Mouse (Mus musculus): Measurements from ENCODE around the gene Fgd3. TPM values are rescaled to one million over a fixed set of nuclear protein-coding genes. Genes with fewer than 3 reads are reported as not detected.

Gene Fgd3
- polyA plus RNA-seq, 1 experiment, result 0.37 TPM

DNA sequence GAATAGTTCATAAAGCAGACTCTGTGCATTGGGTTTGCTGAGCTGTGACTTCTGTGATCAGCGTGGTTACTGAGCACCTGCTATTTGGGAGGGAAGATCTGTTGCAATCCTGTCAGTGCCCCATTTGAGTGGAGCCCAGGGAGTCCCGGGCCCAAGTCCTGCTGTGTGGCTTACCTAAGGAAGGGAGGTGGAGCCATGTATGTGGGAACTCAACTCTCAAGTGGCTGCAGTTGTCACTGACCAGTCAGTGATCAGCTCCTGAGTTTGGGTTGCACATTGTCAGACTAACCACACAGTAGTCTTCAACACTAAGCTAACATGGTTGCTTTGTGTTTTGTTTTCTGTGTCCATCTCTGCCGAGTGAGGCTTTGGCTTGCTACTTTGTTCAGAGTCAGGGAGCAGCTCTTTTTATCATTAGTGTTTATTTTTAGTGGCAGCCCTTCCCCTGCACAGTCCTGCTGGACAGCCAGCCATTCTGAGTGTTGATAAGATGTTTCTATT is 40.8 kb upstream of the Fgd3 start:
- H3K4me3 ChIP-seq (ENCODE audit: low read depth, low read length), result no peak overlapping the region
- TF ChIP-seq EP300 (IDR thresholded peaks at IDR 0.05; ENCODE audit: insufficient read depth, low read depth, low read length) (no peak), POLR2A (IDR thresholded peaks at IDR 0.05; ENCODE audit: insufficient read depth, low read length) (no peak), CTCF (IDR thresholded peaks at IDR 0.05; ENCODE audit: low read depth, low read length) (no peak)
- H3K9ac ChIP-seq (ENCODE audit: low read depth, poor library complexity, severe bottlenecking), result no peak overlapping the region
- H3K27me3 ChIP-seq (ENCODE audit: control insufficient read depth, insufficient read depth, low read length, poor library complexity, severe bottlenecking), result no peaks in the 10 kb centered on the region
- no peaks in the 10 kb centered on the region for H3K36me3 ChIP-seq (ENCODE audit: control insufficient read depth, insufficient read depth, low read length, poor library complexity, severe bottlenecking)
- no peaks in the 10 kb centered on the region for H3K9me3 ChIP-seq (replicated peaks; ENCODE audit: control insufficient read depth, insufficient read depth, low read length, poor library complexity, severe bottlenecking)
- no peaks in the 10 kb centered on the region for H3K4me1 ChIP-seq (ENCODE audit: control insufficient read depth, insufficient read depth, low read length)
- no peak overlapping the region for H3K27ac ChIP-seq (ENCODE audit: insufficient read depth, low read length)

- no peaks in the 10 kb centered on the region for H3K9me3 ChIP-seq (replicated peaks; ENCODE audit: control insufficient read depth, insufficient read depth, low read length, poor library complexity, severe bottlenecking)
- no peak overlapping the region for H3K9ac ChIP-seq (ENCODE audit: low read depth, poor library complexity, severe bottlenecking)
- H3K27ac ChIP-seq (ENCODE audit: insufficient read depth, low read length), result no peak overlapping the region
- H3K4me1 ChIP-seq (ENCODE audit: control insufficient read depth, insufficient read depth, low read length), result no peaks in the 10 kb centered on the region
- H3K36me3 ChIP-seq (ENCODE audit: control insufficient read depth, insufficient read depth, low read length, poor library complexity, severe bottlenecking), result no peaks in the 10 kb centered on the region
- no peaks in the 10 kb centered on the region for H3K27me3 ChIP-seq (ENCODE audit: control insufficient read depth, insufficient read depth, low read length, poor library complexity, severe bottlenecking)
- TF ChIP-seq POLR2A (IDR thresholded peaks at IDR 0.05; ENCODE audit: insufficient read depth, low read length) (no peak), CTCF (IDR thresholded peaks at IDR 0.05; ENCODE audit: low read depth, low read length) (no peak), EP300 (IDR thresholded peaks at IDR 0.05; ENCODE audit: insufficient read depth, low read depth, low read length) (no peak)
- H3K4me3 ChIP-seq (ENCODE audit: low read depth, low read length), result no peak overlapping the region
Measured at GRCm38 (mm10) chr13:49358184-49358583, 38.1 kb upstream of the Fgd3 start.

DNA sequence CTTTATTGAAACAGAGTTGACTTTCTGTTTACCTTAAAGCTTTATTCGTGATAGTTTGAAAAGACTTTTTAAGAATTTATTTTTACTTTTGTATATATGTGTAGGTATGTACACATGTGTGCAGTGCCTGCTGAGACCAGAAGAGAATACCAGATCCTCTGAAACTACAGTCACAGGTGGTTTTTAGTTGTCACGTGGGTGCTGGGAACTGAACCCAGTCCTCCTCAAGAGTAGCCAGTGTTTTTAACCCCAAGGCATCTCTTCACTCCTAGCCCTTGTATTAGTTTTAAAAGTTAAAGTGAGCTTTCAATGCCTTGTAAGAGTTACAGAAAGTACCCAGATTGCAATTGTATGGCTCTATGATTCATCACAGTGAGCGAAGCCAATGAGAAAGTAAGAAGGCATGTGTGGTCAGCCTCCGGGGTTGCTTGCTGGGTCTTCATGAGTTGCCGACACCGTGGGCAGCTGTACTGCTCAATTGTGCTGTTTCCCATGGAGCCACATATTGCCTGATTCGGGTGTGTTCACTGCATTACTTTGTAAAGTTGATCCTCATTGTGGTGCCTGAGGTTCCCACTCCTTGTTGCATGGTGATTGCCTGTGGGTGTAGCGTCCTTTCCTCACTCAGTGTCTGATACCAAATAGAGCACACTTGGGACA is 37.4 kb upstream of the Fgd3 start:
- TF ChIP-seq CTCF (IDR thresholded peaks at IDR 0.05; ENCODE audit: low read depth, low read length), result no peak
- TF ChIP-seq EP300 (IDR thresholded peaks at IDR 0.05; ENCODE audit: insufficient read depth, low read depth, low read length), result no peak
- no peak for TF ChIP-seq POLR2A (IDR thresholded peaks at IDR 0.05; ENCODE audit: insufficient read depth, low read length)
- Histone ChIP-seq H3K9ac (ENCODE audit: low read depth, poor library complexity, severe bottlenecking) (no peak overlapping the region), H3K36me3 (ENCODE audit: control insufficient read depth, insufficient read depth, low read length, poor library complexity, severe bottlenecking) (no peaks in the 10 kb centered on the region), H3K4me1 (ENCODE audit: control insufficient read depth, insufficient read depth, low read length) (no peaks in the 10 kb centered on the region), H3K27me3 (ENCODE audit: control insufficient read depth, insufficient read depth, low read length, poor library complexity, severe bottlenecking) (no peaks in the 10 kb centered on the region), H3K4me3 (ENCODE audit: low read depth, low read length) (no peak overlapping the region), H3K27ac (ENCODE audit: insufficient read depth, low read length) (no peak overlapping the region), H3K9me3 (replicated peaks; ENCODE audit: control insufficient read depth, insufficient read depth, low read length, poor library complexity, severe bottlenecking) (no peaks in the 10 kb centered on the region)

GRCm38 (mm10) chr13:49356090-49356489 is 36.0 kb upstream of the Fgd3 start:
- TF ChIP-seq EP300 (IDR thresholded peaks at IDR 0.05; ENCODE audit: insufficient read depth, low read depth, low read length) (no peak), POLR2A (IDR thresholded peaks at IDR 0.05; ENCODE audit: insufficient read depth, low read length) (no peak), CTCF (IDR thresholded peaks at IDR 0.05; ENCODE audit: low read depth, low read length) (no peak)
- no peaks in the 10 kb centered on the region for H3K36me3 ChIP-seq (ENCODE audit: control insufficient read depth, insufficient read depth, low read length, poor library complexity, severe bottlenecking)

DNA sequence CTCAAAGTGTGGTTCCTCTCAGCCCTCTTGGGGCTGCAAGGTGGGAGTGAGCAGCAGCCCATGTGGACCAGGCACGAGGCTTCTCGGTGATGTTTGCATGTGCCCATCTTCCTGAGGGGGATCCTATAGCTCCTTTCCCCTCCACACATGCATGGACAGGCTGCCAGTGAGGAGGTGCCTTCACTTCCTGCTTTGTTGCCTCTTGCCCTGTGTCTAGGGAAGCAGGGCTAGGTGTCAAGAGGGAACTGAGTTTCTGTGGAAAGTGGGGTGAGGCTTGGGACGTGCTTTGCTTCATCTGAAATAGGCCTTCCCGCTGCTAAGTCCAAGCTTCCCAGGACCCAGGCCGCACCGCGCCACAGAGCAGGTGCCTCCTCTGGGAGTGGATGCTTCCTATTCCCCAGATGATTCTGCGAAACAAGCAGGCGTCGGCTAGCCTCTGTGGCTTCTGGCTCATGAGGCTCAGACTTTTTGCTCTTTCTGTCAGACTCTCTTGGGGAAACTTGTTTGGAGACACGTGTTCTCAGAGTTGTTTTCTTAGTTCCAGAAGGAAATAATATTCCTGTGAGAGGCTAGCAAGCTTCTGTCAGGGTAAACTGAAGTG is 35.5 kb upstream of the Fgd3 start:
- Histone ChIP-seq H3K4me3 (ENCODE audit: low read depth, low read length) (no peak overlapping the region), H3K9ac (ENCODE audit: low read depth, poor library complexity, severe bottlenecking) (no peak overlapping the region), H3K9me3 (replicated peaks; ENCODE audit: control insufficient read depth, insufficient read depth, low read length, poor library complexity, severe bottlenecking) (no peaks in the 10 kb centered on the region), H3K27ac (ENCODE audit: insufficient read depth, low read length) (no peak overlapping the region), H3K4me1 (ENCODE audit: control insufficient read depth, insufficient read depth, low read length) (no peaks in the 10 kb centered on the region), H3K27me3 (ENCODE audit: control insufficient read depth, insufficient read depth, low read length, poor library complexity, severe bottlenecking) (no peaks in the 10 kb centered on the region), H3K36me3 (ENCODE audit: control insufficient read depth, insufficient read depth, low read length, poor library complexity, severe bottlenecking) (no peaks in the 10 kb centered on the region)
- TF ChIP-seq POLR2A (IDR thresholded peaks at IDR 0.05; ENCODE audit: insufficient read depth, low read length), result no peak

More at GRCm38 (mm10) chr13:49356090-49356489, 36.0 kb upstream of the Fgd3 start:
- Histone ChIP-seq H3K27ac (ENCODE audit: insufficient read depth, low read length) (no peak overlapping the region), H3K4me3 (ENCODE audit: low read depth, low read length) (no peak overlapping the region), H3K4me1 (ENCODE audit: control insufficient read depth, insufficient read depth, low read length) (no peaks in the 10 kb centered on the region), H3K27me3 (ENCODE audit: control insufficient read depth, insufficient read depth, low read length, poor library complexity, severe bottlenecking) (no peaks in the 10 kb centered on the region), H3K9me3 (replicated peaks; ENCODE audit: control insufficient read depth, insufficient read depth, low read length, poor library complexity, severe bottlenecking) (no peaks in the 10 kb centered on the region), H3K9ac (ENCODE audit: low read depth, poor library complexity, severe bottlenecking) (no peak overlapping the region)

GRCm38 (mm10) chr13:49353991-49354507 is 33.9 kb upstream of the Fgd3 start:
- Histone ChIP-seq H3K27me3 (ENCODE audit: control insufficient read depth, insufficient read depth, low read length, poor library complexity, severe bottlenecking) (no peaks in the 10 kb centered on the region), H3K4me3 (ENCODE audit: low read depth, low read length) (no peak overlapping the region), H3K9me3 (replicated peaks; ENCODE audit: control insufficient read depth, insufficient read depth, low read length, poor library complexity, severe bottlenecking) (no peaks in the 10 kb centered on the region), H3K27ac (ENCODE audit: insufficient read depth, low read length) (no peak overlapping the region), H3K4me1 (ENCODE audit: control insufficient read depth, insufficient read depth, low read length) (no peaks in the 10 kb centered on the region), H3K9ac (ENCODE audit: low read depth, poor library complexity, severe bottlenecking) (no peak overlapping the region), H3K36me3 (ENCODE audit: control insufficient read depth, insufficient read depth, low read length, poor library complexity, severe bottlenecking) (no peaks in the 10 kb centered on the region)
- TF ChIP-seq POLR2A (IDR thresholded peaks at IDR 0.05; ENCODE audit: insufficient read depth, low read length), result no peak
- TF ChIP-seq EP300 (IDR thresholded peaks at IDR 0.05; ENCODE audit: insufficient read depth, low read depth, low read length), result no peak
- no peak for TF ChIP-seq CTCF (IDR thresholded peaks at IDR 0.05; ENCODE audit: low read depth, low read length)
